Mouse (Mus musculus): ENCODE measurements around the gene Kng1. TPM values are rescaled to one million over a fixed set of nuclear protein-coding genes. Genes with fewer than 3 reads are reported as not detected.

Kng1 gene
- total RNA-seq, 2 experiments from 2014 or later, result not detected

GRCm38 (mm10) chr16:23109350-23110280 is 52.0 kb downstream of the Kng1 start:
- no peak for DNase-seq (ENCODE audit: low spot score in 2 of 2)
- intact Hi-C loops (cut with DNase I), result loop anchor here (10.0 kb wide), 1 partner anchor 235 kb away; no protein-coding TSS in a partner anchor

GRCm38 (mm10) chr16:23112348-23112747 is 54.7 kb downstream of the Kng1 start:
- intact Hi-C loops (cut with DNase I), result loop anchor here (10.0 kb wide), 1 partner anchor 238 kb away; no protein-coding TSS in a partner anchor
- no peak for DNase-seq (ENCODE audit: low spot score in 2 of 2)

GRCm38 (mm10) chr16:23112861-23113435 is 55.3 kb downstream of the Kng1 start:
- intact Hi-C loops (cut with DNase I), result loop anchor here (10.0 kb wide), 1 partner anchor 238 kb away; no protein-coding TSS in a partner anchor
- no peak for DNase-seq (ENCODE audit: low spot score in 2 of 2)

GRCm38 (mm10) chr16:23113903-23114302 is 56.2 kb downstream of the Kng1 start:
- no peak for DNase-seq (ENCODE audit: low spot score in 2 of 2)
- intact Hi-C loops (cut with DNase I), result loop anchor here (10.0 kb wide), 1 partner anchor 239 kb away; no protein-coding TSS in a partner anchor

GRCm38 (mm10) chr16:23114339-23115171 is 56.9 kb downstream of the Kng1 start:
- intact Hi-C loops (cut with DNase I), result loop anchor here (10.0 kb wide), 1 partner anchor 240 kb away; no protein-coding TSS in a partner anchor
- no peak for DNase-seq (ENCODE audit: low spot score in 2 of 2)

- intact Hi-C loops (cut with DNase I), result loop anchor here (10.0 kb wide), 1 partner anchor 241 kb away; no protein-coding TSS in a partner anchor
- DNase-seq (ENCODE audit: low spot score in 2 of 2), result no peak
Observed at GRCm38 (mm10) chr16:23115486-23115885, 57.8 kb downstream of the Kng1 start.

- intact Hi-C loops (cut with DNase I), result loop anchor here (10.0 kb wide), 1 partner anchor 242 kb away; no protein-coding TSS in a partner anchor
- no peak for DNase-seq (ENCODE audit: low spot score in 2 of 2)
Observed at GRCm38 (mm10) chr16:23117173-23117572, 59.5 kb downstream of the Kng1 start.

GRCm38 (mm10) chr16:23122446-23122845 is 64.8 kb downstream of the Kng1 start:
- intact Hi-C loops (cut with DNase I), result no loop called here
- DNase-seq (ENCODE audit: low spot score in 2 of 2), result no peak

GRCm38 (mm10) chr16:23123104-23123503 is 65.4 kb downstream of the Kng1 start:
- DNase-seq (ENCODE audit: low spot score in 2 of 2), result no peak
- intact Hi-C loops (cut with DNase I), result no loop called here

- intact Hi-C loops (cut with DNase I), result no loop called here
- DNase-seq (ENCODE audit: low spot score in 2 of 2), result no peak
Observed at GRCm38 (mm10) chr16:23124398-23124797, 66.7 kb downstream of the Kng1 start.

GRCm38 (mm10) chr16:23127311-23127672 is 69.6 kb downstream of the Kng1 start:
- DNase-seq (ENCODE audit: low spot score in 2 of 2), result no peak
- intact Hi-C loops (cut with DNase I), result loop anchor here (1.0 kb wide), 1 partner anchor 20 kb away; the partner anchor contains the start of gene Eif4a2

GRCm38 (mm10) chr16:23127673-23128375 is 70.2 kb downstream of the Kng1 start, which contains the start of gene Rfc4:
Gene Rfc4 (minus strand): TSS chr16:23127737.
- intact Hi-C loops (cut with DNase I), result loop anchor here (1.0 kb wide), 1 partner anchor 21 kb away; the partner anchor contains the start of gene Eif4a2

GRCm38 (mm10) chr16:23130303-23130702 is 72.6 kb downstream of the Kng1 start:
- no peak for DNase-seq (ENCODE audit: low spot score in 2 of 2)
- intact Hi-C loops (cut with DNase I), result loop anchor here (5.0 kb wide), 1 partner anchor 43 kb away; no protein-coding TSS in a partner anchor

More at GRCm38 (mm10) chr16:23127673-23128375, 70.2 kb downstream of the Kng1 start, which contains the start of gene Rfc4:
- DNase-seq (ENCODE audit: low spot score in 2 of 2), result peak; percentile 90 to 94

Small RNA genes lying within 50 kb of the gene (microRNA-seq; reads per million reads assigned to microRNA genes)
- 0.34 to 0.53 reads per million in 2 experiments for gene Gm49346

Other genes with a start within 250 kb of the Kng1 start
- gene Crygs, start 246.3 kb upstream of the Kng1 start, total RNA-seq (2021), result not detected
- gene Tbccd1, start 200.2 kb upstream of the Kng1 start, total RNA-seq (2021), result 10 to 100 TPM; 12.1 to 15.4 TPM
- gene Dnajb11, start 200.0 kb upstream of the Kng1 start, total RNA-seq (2021), result 10 to 100 TPM; 69.0 to 70.0 TPM
- not detected for gene Ahsg, start 166.6 kb upstream of the Kng1 start, total RNA-seq (2021)
- gene Fetub, start 139.5 kb upstream of the Kng1 start, total RNA-seq (2021), result not detected
- gene Hrg, start 106.8 kb upstream of the Kng1 start, total RNA-seq (2021), result not detected
- gene Kng2, start 28.4 kb upstream of the Kng1 start, total RNA-seq (2021), result not detected
- 100 to 1,000 TPM; 759 to 792 TPM for gene Eif4a2, start 49.6 kb downstream of the Kng1 start, total RNA-seq (2021)
- 1 to 10 TPM; 3.8 to 6.0 TPM for gene Rfc4, start 69.9 kb downstream of the Kng1 start, total RNA-seq (2021)
- gene Adipoq, start 88.7 kb downstream of the Kng1 start, total RNA-seq (2021), result not detected
- 10 to 100 TPM; 10.5 to 13.0 TPM for gene St6gal1, start 166.9 kb downstream of the Kng1 start, total RNA-seq (2021)